Mouse (Mus musculus): Measurements from ENCODE around the gene Bbs9. TPM values are rescaled to one million over a fixed set of nuclear protein-coding genes. Genes with fewer than 3 reads are reported as not detected.

The Bbs9 gene
- polyA plus RNA-seq, 1 experiment from 2014 or later = 13.4 TPM

DNA sequence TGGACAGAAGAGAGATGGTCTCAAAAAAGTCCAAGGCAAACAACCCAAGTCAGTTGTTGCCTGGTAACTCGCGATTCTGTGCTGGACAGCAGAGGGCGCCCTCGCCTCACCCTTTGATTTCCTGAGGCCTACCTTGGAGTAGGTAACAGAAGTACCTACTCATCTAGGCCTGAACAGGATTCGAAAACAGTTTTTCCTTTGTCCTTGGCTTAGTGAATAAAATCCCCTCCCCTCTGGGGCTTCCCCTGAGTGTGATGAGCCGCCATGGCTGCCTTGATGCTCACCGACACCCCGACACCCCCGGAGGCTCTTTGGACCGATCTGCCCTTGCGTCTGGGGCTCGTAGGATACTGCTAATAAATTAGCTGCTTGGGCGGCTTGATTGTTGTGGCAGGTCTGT is 82.0 kb downstream of the Bbs9 start:
- DNase-seq (ENCODE audit: low spot score) = peak; percentile 35
- Histone ChIP-seq H3K27ac (replicated peaks; ENCODE audit: low read depth, low read length) (no peak overlapping the region), H3K9me3 (ENCODE audit: control insufficient read depth, low read length) (no peaks in the 10 kb centered on the region), H3K4me2 (ENCODE audit: low read depth, low read length) (no peak overlapping the region), H3K4me1 (ENCODE audit: control insufficient read depth, insufficient read depth, low read length) (0 out of 2 replicates have a peak, but pooled peaks cover 2% of the 10 kb centered on the region), H3K9ac (ENCODE audit: low read depth, low read length) (no peak overlapping the region), H3K36me3 (ENCODE audit: control insufficient read depth, insufficient read depth, low read length) (no peaks in the 10 kb centered on the region), H3K27me3 (replicated peaks; ENCODE audit: control insufficient read depth, insufficient read depth, low read length) (no peaks in the 10 kb centered on the region), H3K4me3 (ENCODE audit: low read depth, low read length) (no peak overlapping the region)
- ATAC-seq (ENCODE audit: low read depth) = no peak
- 58% methylated on average over 13 of the region's 13 CpGs for WGBS

DNA sequence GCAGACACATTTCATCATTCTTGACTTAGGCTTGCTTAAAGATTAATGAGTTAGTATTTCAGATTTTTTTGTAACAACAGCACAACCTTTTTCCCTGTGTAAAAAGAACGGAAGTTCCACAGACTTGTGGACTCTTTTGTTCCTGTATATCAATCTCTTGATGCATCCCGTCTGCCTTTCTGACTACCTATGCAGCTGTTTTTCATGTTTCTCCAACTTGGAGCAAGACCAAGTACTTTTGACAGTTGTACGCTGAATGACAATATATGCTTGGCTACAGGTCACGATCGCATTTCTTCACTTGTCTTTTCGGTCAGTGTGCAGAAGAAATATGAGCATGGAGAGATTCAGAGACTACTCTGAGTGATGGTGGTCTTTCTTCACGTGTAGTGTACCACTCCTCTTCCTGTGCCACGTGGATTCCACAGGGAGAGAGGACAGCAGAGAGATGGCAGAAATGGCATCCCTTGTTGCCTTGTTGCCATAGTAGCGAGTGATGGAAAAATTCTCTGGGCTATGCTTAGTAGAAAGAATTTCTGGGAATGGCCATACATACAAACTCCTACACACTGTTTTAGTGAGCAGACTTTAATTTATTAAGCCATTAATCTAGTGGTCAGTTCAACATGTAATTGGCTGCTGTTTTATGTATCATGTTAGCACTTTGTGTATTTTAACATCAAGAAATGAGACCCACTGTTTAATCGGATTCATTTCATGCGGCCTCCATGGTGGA is 88.3 kb downstream of the Bbs9 start:
- Histone ChIP-seq H3K4me3 (ENCODE audit: low read depth, low read length) (no peak overlapping the region), H3K27ac (replicated peaks; ENCODE audit: low read depth, low read length) (no peak overlapping the region), H3K4me2 (ENCODE audit: low read depth, low read length) (no peak overlapping the region), H3K4me1 (ENCODE audit: control insufficient read depth, insufficient read depth, low read length) (no peaks in the 10 kb centered on the region), H3K27me3 (replicated peaks; ENCODE audit: control insufficient read depth, insufficient read depth, low read length) (no peaks in the 10 kb centered on the region), H3K36me3 (ENCODE audit: control insufficient read depth, insufficient read depth, low read length) (no peaks in the 10 kb centered on the region), H3K9ac (ENCODE audit: low read depth, low read length) (no peak overlapping the region), H3K9me3 (ENCODE audit: control insufficient read depth, low read length) (peaks cover 9% of the 10 kb centered on the region; the same call in 1 of the 2 replicates)
- 79% methylated on average over 11 of the region's 11 CpGs for WGBS
- ATAC-seq (ENCODE audit: low read depth) (no peak), DNase-seq (ENCODE audit: low spot score) (no peak)

DNA sequence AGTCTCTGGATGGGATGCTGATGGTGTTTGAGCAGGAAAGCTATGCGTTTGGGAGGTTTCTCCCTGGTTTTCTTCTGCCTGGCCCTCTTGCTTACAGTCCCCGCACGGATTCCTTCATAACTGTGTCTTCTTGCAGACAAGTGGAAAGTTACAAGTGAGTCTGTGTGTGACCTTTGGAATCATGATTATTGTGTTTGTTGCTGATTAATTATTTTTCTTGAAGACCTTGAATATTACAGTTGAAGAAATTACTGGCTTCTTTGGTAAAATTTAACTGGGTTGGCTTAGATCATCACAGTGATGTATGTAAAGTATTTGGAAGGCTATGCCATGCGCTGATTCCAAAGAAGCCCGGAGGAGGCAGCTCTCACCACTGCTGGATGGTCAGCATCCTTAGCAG is 92.2 kb downstream of the Bbs9 start:
- H3K9me3 ChIP-seq (ENCODE audit: control insufficient read depth, low read length) = peaks cover 9% of the 10 kb centered on the region; the same call in 1 of the 2 replicates
- DNase-seq (ENCODE audit: low spot score) (no peak), ATAC-seq (ENCODE audit: low read depth) (no peak)
- no peaks in the 10 kb centered on the region for H3K27me3 ChIP-seq (replicated peaks; ENCODE audit: control insufficient read depth, insufficient read depth, low read length)
- 90% methylated on average over 5 of the region's 5 CpGs for whole genome bisulfite sequencing
- no peak overlapping the region for H3K4me3 ChIP-seq (ENCODE audit: low read depth, low read length)
- no peaks in the 10 kb centered on the region for H3K36me3 ChIP-seq (ENCODE audit: control insufficient read depth, insufficient read depth, low read length)
- no peak overlapping the region for H3K4me2 ChIP-seq (ENCODE audit: low read depth, low read length)
- no peak overlapping the region for H3K9ac ChIP-seq (ENCODE audit: low read depth, low read length)
- no peaks in the 10 kb centered on the region for H3K4me1 ChIP-seq (ENCODE audit: control insufficient read depth, insufficient read depth, low read length)
- no peak overlapping the region for H3K27ac ChIP-seq (replicated peaks; ENCODE audit: low read depth, low read length)

DNA sequence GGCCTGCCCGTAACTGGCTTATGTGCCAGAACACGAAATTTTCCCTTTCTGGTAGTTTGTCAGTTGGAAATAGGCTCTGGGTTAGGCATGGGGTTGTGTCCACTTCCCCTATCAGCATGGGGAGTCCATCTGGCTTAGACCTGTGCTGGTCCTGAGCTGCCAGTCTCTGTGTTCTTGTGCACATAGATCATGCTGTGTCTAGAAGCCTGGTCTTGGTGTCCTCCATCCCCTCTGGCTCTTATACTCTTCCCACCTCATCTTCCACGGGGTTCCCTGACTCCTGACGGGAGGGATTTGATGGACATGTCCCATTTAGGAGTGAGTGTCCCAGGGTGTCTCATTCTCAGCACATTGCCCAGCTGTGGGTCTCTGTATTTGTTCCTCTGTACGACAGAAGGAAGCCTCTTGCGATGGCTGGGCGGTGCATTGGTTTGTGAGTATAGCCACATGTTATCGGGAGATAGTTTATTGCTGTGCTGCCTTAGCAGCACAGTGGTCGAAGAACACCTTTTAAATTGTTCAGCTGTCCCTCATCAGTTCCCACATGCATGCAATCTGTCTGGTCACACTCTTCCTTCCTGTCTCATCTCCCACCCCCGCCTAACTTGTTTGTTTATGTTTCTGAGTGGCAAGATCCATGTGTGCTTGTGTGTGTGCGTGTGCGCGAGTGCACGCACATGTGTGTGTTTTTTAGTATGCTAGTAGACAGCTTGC is 101.1 kb downstream of the Bbs9 start:
- Histone ChIP-seq H3K9me3 (ENCODE audit: control insufficient read depth, low read length) (no peaks in the 10 kb centered on the region), H3K27ac (replicated peaks; ENCODE audit: low read depth, low read length) (no peak overlapping the region), H3K4me1 (ENCODE audit: control insufficient read depth, insufficient read depth, low read length) (no peaks in the 10 kb centered on the region), H3K27me3 (replicated peaks; ENCODE audit: control insufficient read depth, insufficient read depth, low read length) (no peaks in the 10 kb centered on the region), H3K4me3 (ENCODE audit: low read depth, low read length) (no peak overlapping the region), H3K4me2 (ENCODE audit: low read depth, low read length) (no peak overlapping the region), H3K36me3 (ENCODE audit: control insufficient read depth, insufficient read depth, low read length) (no peaks in the 10 kb centered on the region), H3K9ac (ENCODE audit: low read depth, low read length) (no peak overlapping the region)
- WGBS = 79% methylated on average over 14 of the region's 14 CpGs
- ATAC-seq (ENCODE audit: low read depth) (no peak), DNase-seq (ENCODE audit: low spot score) (no peak)

DNA sequence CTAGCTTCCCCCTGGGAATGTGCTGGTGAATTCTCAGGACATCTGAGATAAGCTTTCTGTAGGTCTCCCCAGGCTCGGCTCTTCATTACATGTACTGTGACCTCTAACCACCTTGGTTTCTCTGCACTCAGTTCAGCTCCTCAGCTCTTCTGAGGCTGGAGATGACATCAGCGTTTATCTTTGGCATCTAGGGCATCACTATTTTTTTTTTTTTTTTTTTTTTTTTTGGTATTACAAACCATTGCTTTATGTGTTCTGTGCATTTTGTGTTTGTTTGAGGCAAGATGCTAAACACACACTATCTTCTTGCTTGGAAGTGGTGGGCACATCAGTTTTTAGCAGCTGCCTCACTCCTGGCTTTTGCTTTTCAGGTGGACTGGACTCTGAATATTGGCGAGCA is 102.8 kb downstream of the Bbs9 start:
- Histone ChIP-seq H3K4me1 (ENCODE audit: control insufficient read depth, insufficient read depth, low read length) (no peaks in the 10 kb centered on the region), H3K27ac (replicated peaks; ENCODE audit: low read depth, low read length) (no peak overlapping the region), H3K36me3 (ENCODE audit: control insufficient read depth, insufficient read depth, low read length) (no peaks in the 10 kb centered on the region), H3K27me3 (replicated peaks; ENCODE audit: control insufficient read depth, insufficient read depth, low read length) (no peaks in the 10 kb centered on the region), H3K4me3 (ENCODE audit: low read depth, low read length) (no peak overlapping the region), H3K9ac (ENCODE audit: low read depth, low read length) (no peak overlapping the region), H3K9me3 (ENCODE audit: control insufficient read depth, low read length) (no peaks in the 10 kb centered on the region), H3K4me2 (ENCODE audit: low read depth, low read length) (no peak overlapping the region)
- DNase-seq (ENCODE audit: low spot score) (no peak), ATAC-seq (ENCODE audit: low read depth) (no peak)
- WGBS = 82% methylated on average over 3 of the region's 3 CpGs

DNA sequence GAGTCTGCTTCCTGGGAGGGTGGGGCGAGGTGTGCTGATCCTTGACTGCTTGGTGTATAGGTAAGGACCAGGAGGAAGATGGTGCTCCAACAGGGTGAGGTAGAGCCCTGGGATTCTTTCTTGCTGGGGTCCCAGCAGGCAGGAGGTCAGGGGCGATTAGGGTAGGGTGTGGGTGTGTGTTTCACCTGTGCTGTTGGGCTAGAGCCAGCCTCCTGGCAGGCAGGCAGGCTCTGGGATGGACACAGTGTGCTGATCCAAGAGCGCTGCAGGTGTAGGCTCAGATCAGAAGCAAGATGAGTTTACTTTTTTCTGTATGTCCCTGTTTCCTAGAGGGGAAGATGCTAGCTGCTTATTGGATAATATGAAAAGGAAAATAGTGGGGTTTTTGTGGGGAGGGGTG is 108.7 kb downstream of the Bbs9 start:
- DNase-seq (ENCODE audit: low spot score) (no peak), ATAC-seq (ENCODE audit: low read depth) (no peak)
- Histone ChIP-seq H3K9me3 (ENCODE audit: control insufficient read depth, low read length) (peaks cover 4% of the 10 kb centered on the region; the same call in 1 of the 2 replicates), H3K27me3 (replicated peaks; ENCODE audit: control insufficient read depth, insufficient read depth, low read length) (no peaks in the 10 kb centered on the region), H3K4me1 (ENCODE audit: control insufficient read depth, insufficient read depth, low read length) (no peaks in the 10 kb centered on the region), H3K4me2 (ENCODE audit: low read depth, low read length) (no peak overlapping the region), H3K36me3 (ENCODE audit: control insufficient read depth, insufficient read depth, low read length) (no peaks in the 10 kb centered on the region), H3K9ac (ENCODE audit: low read depth, low read length) (no peak overlapping the region), H3K4me3 (ENCODE audit: low read depth, low read length) (no peak overlapping the region), H3K27ac (replicated peaks; ENCODE audit: low read depth, low read length) (no peak overlapping the region)
- 81% methylated on average over 3 of the region's 3 CpGs for WGBS

DNA sequence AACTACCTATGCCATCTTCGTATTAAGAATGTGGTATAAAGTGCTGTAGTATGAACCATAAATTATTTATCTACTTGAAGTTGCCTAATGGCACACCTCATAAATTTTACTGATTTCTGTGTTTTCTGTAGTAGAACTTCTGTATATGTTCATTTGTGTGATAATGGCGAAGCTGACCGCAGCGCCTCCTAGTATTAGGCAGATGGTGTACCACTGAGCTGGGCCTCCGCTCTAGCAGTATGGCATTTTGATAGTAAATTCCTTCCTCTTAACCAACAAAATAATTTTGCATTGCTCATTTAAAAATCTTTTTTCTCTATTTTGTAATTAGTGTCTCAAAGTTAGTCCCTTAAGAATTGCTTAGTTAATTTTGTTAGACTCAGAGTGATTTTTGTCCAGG is 117.5 kb downstream of the Bbs9 start:
- Histone ChIP-seq H3K4me2 (ENCODE audit: low read depth, low read length) (no peak overlapping the region), H3K36me3 (ENCODE audit: control insufficient read depth, insufficient read depth, low read length) (no peaks in the 10 kb centered on the region), H3K9ac (ENCODE audit: low read depth, low read length) (no peak overlapping the region), H3K27me3 (replicated peaks; ENCODE audit: control insufficient read depth, insufficient read depth, low read length) (no peaks in the 10 kb centered on the region), H3K27ac (replicated peaks; ENCODE audit: low read depth, low read length) (no peak overlapping the region), H3K4me1 (ENCODE audit: control insufficient read depth, insufficient read depth, low read length) (0 out of 2 replicates have a peak, but pooled peaks cover 3% of the 10 kb centered on the region), H3K9me3 (ENCODE audit: control insufficient read depth, low read length) (peaks cover 4% of the 10 kb centered on the region; the same call in 1 of the 2 replicates), H3K4me3 (ENCODE audit: low read depth, low read length) (no peak overlapping the region)
- WGBS = 96% methylated on average over 5 of the region's 5 CpGs
- DNase-seq (ENCODE audit: low spot score) = no peak
- no peak for ATAC-seq (ENCODE audit: low read depth)

DNA sequence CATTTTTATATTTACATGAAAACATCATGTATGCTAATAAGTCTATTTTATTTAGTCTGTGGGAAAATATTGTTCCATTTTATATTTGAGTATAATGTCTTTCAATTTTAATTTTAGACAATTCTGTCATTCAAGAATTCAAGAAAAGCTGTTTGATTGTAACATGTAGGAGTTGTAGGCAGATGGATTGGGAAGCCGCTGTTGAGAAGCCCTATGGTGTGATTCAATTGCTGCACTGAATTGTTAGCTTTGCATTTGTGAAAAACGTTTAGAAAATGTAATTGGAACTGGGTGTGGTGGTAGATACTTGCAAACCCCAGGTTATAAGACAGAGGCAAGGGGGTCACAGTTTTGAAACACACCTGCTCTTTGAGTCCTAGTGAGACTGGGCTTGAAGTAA is 121.1 kb downstream of the Bbs9 start:
- WGBS = 50% methylated on average over 2 of the region's 2 CpGs
- H3K9me3 ChIP-seq (ENCODE audit: control insufficient read depth, low read length) = no peaks in the 10 kb centered on the region

More for the DNA sequence above, 121.1 kb downstream of the Bbs9 start:
- ATAC-seq (ENCODE audit: low read depth) (no peak), DNase-seq (ENCODE audit: low spot score) (no peak)
- no peak overlapping the region for H3K9ac ChIP-seq (ENCODE audit: low read depth, low read length)
- no peak overlapping the region for H3K4me2 ChIP-seq (ENCODE audit: low read depth, low read length)
- H3K27me3 ChIP-seq (replicated peaks; ENCODE audit: control insufficient read depth, insufficient read depth, low read length) = no peaks in the 10 kb centered on the region
- H3K4me3 ChIP-seq (ENCODE audit: low read depth, low read length) = no peak overlapping the region
- no peaks in the 10 kb centered on the region for H3K36me3 ChIP-seq (ENCODE audit: control insufficient read depth, insufficient read depth, low read length)
- no peak overlapping the region for H3K27ac ChIP-seq (replicated peaks; ENCODE audit: low read depth, low read length)
- 0 out of 2 replicates have a peak, but pooled peaks cover 3% of the 10 kb centered on the region for H3K4me1 ChIP-seq (ENCODE audit: control insufficient read depth, insufficient read depth, low read length)
